Mouse (Mus musculus): Measurements from ENCODE around the gene Lsm2. TPM values are rescaled to one million over a fixed set of nuclear protein-coding genes. Genes with fewer than 3 reads are reported as not detected.
A peak's percentile ranks its signal among the peaks of the same experiment; 100 is the strongest.
"Not testable (repeated sequence)": the region's sequence is repeated elsewhere in the genome, so short reads cannot be mapped to it uniquely, and the experiment has no call there.

The Lsm2 gene
- polyA plus RNA-seq (2015; fragmentation: Nextera tagmentation; extraction: Ambion mirVana): 141 and 150 TPM in 2 replicates

- Histone ChIP-seq H3K4me1 (replicated peaks) (peaks cover 27% of the 10 kb centered on the region), H3K4me3 (replicated peaks) (peak within 1 kb of the TSS; percentile 85), H3K27me3 (no peaks in the 10 kb centered on the region), H3K4me2 (replicated peaks) (peak within 1 kb of the TSS; percentile 82), H3K9me3 (no peaks in the 10 kb centered on the region), H3K9ac (replicated peaks) (peak within 1 kb of the TSS; percentile 88), H3K27ac (peak within 1 kb of the TSS; percentile 96), H3K36me3 (peaks cover 19% of the 10 kb centered on the region)
- peak; percentile 98 for ATAC-seq
- WGBS: under 1% methylated on average over 57 of the region's 58 CpGs
These were observed at the start of gene Lsm2 for GRCm38 (mm10) chr17:34981690-34982180. Gene Lsm2 (plus strand): TSS chr17:34981862.

GRCm38 (mm10) chr17:34932287-34932686 is 49.4 kb upstream of the Lsm2 start:
- Histone ChIP-seq H3K4me1 (replicated peaks) (peaks cover 13% of the 10 kb centered on the region), H3K27ac (no peak overlapping the region), H3K27me3 (no peaks in the 10 kb centered on the region), H3K9me3 (no peaks in the 10 kb centered on the region), H3K4me3 (replicated peaks) (peak overlapping the region; percentile 63), H3K4me2 (replicated peaks) (peak overlapping the region; percentile 94), H3K9ac (replicated peaks) (peak overlapping the region; percentile 81), H3K36me3 (peaks cover 18% of the 10 kb centered on the region)
- WGBS: 93% methylated on average over 8 of the region's 8 CpGs
- no peak for ATAC-seq

DNA sequence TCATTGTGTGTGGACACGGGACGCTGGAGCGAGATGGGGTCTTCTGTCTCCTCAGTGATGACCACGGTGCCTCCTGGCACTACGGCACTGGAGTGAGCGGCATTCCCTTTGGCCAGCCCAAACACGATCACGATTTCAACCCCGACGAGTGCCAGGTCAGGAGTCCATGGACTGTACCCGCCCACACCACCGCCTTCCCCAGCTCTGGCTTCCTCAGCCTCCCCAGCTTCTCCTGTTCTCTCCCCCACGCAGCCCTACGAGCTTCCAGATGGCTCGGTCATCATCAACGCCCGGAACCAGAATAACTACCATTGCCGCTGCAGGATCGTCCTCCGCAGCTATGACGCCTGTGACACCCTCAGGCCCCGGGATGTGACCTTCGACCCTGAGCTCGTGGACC is 47.6 kb upstream of the Lsm2 start:
- no peak overlapping the region for H3K4me2 ChIP-seq (replicated peaks)
- H3K4me1 ChIP-seq (replicated peaks): peaks cover 13% of the 10 kb centered on the region
- H3K36me3 ChIP-seq: peaks cover 21% of the 10 kb centered on the region
- WGBS: 68% methylated on average over 24 of the region's 24 CpGs
- no peak overlapping the region for H3K27ac ChIP-seq
- no peaks in the 10 kb centered on the region for H3K27me3 ChIP-seq
- H3K9me3 ChIP-seq: no peaks in the 10 kb centered on the region
- no peak overlapping the region for H3K9ac ChIP-seq (replicated peaks)
- no peak for ATAC-seq
- H3K4me3 ChIP-seq (replicated peaks): no peak overlapping the region

GRCm38 (mm10) chr17:34934830-34935229 is 46.8 kb upstream of the Lsm2 start:
- Histone ChIP-seq H3K27ac (no peak overlapping the region), H3K4me1 (replicated peaks) (peaks cover 13% of the 10 kb centered on the region), H3K9me3 (no peaks in the 10 kb centered on the region), H3K4me3 (replicated peaks) (no peak overlapping the region), H3K27me3 (no peaks in the 10 kb centered on the region), H3K4me2 (replicated peaks) (no peak overlapping the region), H3K36me3 (peaks cover 21% of the 10 kb centered on the region), H3K9ac (replicated peaks) (no peak overlapping the region)
- 62% methylated on average over 8 of the region's 8 CpGs for WGBS
- ATAC-seq: no peak

GRCm38 (mm10) chr17:34937960-34938505 is 43.6 kb upstream of the Lsm2 start:
- no peak overlapping the region for H3K4me2 ChIP-seq (replicated peaks)
- H3K9ac ChIP-seq (replicated peaks): no peak overlapping the region
- no peak overlapping the region for H3K27ac ChIP-seq
- ATAC-seq: no peak
- H3K4me1 ChIP-seq (replicated peaks): peaks cover 6% of the 10 kb centered on the region
- no peak overlapping the region for H3K4me3 ChIP-seq (replicated peaks)
- H3K9me3 ChIP-seq: no peaks in the 10 kb centered on the region
- H3K36me3 ChIP-seq: peaks cover 21% of the 10 kb centered on the region
- 82% methylated on average over 6 of the region's 6 CpGs for WGBS
- H3K27me3 ChIP-seq: no peaks in the 10 kb centered on the region

DNA sequence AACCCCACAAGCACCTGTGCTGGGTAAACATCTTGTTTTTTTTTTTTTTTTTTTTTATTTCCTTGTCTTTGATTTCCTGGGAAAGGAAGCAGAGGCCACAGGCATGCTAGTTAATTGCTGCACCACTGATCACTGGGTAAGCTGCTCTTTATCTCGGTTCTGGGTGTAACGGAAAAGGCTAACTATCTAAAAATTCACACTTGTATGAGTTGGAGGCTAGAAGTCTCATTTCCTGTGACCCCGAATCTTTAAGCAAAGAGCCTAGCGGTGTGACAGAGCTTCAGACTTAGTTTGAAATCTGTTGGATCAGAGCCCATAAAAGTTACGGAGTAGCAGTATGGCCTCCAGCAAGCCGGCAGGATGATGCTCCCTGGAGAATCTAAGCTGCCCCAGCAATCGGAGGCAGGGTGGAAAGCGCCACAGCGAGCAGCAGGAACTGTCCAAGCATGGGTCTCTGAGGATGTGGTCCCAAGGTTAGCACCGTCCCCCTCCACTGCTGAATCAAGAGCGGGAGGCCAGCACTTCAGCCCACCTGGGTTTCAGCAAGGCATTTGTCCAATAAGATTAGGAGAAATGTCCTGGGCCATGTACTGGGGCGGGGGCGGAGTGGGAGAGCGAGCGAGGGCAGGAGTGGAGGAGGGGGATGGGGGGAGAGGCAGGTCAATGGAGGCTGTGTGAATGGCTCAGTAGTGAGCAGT is 40.2 kb upstream of the Lsm2 start:
- Histone ChIP-seq H3K9ac (replicated peaks) (peak overlapping the region; percentile 54; the same call in 1 of the 2 replicates), H3K27me3 (no peaks in the 10 kb centered on the region), H3K9me3 (no peaks in the 10 kb centered on the region), H3K4me1 (replicated peaks) (peaks cover 6% of the 10 kb centered on the region), H3K4me3 (replicated peaks) (peak overlapping the region; percentile 27), H3K27ac (peak overlapping the region; percentile 35), H3K4me2 (replicated peaks) (peak overlapping the region; percentile 44), H3K36me3 (0 out of 2 replicates have a peak, but pooled peaks cover 3% of the 10 kb centered on the region)
- 4% methylated on average over 15 of the region's 15 CpGs for WGBS
- ATAC-seq: 0 out of 2 replicates have a peak, but pooled peaks have one; percentile 17

DNA sequence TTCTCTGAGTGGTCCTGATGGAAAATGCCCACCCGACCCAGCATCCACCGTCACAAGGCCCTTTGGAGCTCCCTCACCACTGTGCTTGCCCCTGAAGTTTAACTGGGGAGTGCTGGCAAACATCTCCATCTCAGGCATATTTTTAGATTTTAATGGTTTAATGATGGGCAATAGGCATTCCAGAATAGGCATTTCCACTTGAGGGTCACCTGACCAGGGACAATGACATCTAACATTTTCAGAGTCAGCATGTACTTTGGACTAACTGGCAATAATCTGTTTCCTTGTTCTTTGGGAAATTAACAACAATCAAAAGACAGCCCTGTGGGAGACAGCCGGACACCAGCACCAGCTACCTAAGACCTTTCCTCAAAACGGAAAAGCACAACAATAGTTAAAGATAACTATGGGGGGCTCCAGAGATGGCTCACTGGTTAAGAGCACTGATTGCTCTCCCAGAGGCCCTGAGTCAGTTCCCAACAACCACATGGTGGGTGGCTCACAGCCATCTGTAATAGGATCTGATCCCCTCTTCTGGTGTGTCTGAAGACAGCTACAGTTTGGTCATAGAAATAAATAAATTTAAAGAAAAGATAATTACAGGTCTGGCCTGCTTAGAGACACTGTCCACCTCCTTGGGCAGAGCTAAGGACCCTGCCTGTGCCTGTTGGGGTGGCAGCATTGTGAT is 38.4 kb upstream of the Lsm2 start:
- H3K4me1 ChIP-seq (replicated peaks): peaks cover 6% of the 10 kb centered on the region
- ATAC-seq: no peak
- 91% methylated on average over 4 of the region's 4 CpGs for WGBS

GRCm38 (mm10) chr17:34944362-34944761 is 37.3 kb upstream of the Lsm2 start:
- H3K27ac ChIP-seq: no peak overlapping the region
- no peak for ATAC-seq
- H3K9ac ChIP-seq (replicated peaks): no peak overlapping the region
- peaks cover 2% of the 10 kb centered on the region for H3K36me3 ChIP-seq
- no peak overlapping the region for H3K4me2 ChIP-seq (replicated peaks)
- peaks cover 6% of the 10 kb centered on the region for H3K4me1 ChIP-seq (replicated peaks)
- H3K4me3 ChIP-seq (replicated peaks): no peak overlapping the region
- H3K9me3 ChIP-seq: no peaks in the 10 kb centered on the region
- no peaks in the 10 kb centered on the region for H3K27me3 ChIP-seq

More for the DNA sequence above, 38.4 kb upstream of the Lsm2 start:
- H3K4me3 ChIP-seq (replicated peaks): no peak overlapping the region
- no peaks in the 10 kb centered on the region for H3K9me3 ChIP-seq
- no peak overlapping the region for H3K4me2 ChIP-seq (replicated peaks)
- no peaks in the 10 kb centered on the region for H3K27me3 ChIP-seq
- no peak overlapping the region for H3K9ac ChIP-seq (replicated peaks)
- H3K36me3 ChIP-seq: no peaks in the 10 kb centered on the region
- no peak overlapping the region for H3K27ac ChIP-seq

DNA sequence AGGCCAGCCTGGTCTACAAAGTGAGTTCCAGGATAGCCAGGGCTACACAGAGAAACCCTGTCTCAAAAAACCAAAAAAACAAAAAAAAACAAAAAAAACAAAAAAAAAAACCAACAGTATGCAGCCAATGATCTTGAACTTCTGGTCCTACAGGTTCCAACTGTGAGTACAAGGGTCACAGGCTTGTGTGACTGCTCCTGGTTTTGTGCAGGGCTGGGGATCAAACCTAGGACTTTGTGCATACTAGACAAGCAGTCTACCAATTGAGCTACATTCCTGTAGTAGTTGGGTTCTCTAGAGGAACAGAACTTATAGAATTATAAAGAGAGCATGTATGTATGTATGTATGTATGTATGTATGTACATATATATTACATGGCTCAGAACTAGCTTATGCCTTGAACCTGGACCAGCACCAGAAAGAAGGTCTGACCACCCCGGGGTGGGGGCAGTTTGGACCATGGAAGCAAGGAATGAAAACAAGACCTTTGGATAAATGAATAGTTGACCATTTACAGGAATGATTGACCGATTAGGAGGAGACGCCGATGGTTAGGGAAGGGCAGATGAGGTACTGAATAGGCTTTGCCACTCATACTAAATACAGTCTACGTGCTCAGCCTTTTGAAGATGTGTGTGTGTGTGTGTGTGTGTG is 35.0 kb upstream of the Lsm2 start:
- ATAC-seq: no peak
- 87% methylated on average over 5 of the region's 5 CpGs for WGBS
- Histone ChIP-seq H3K36me3 (peaks cover 17% of the 10 kb centered on the region), H3K4me2 (replicated peaks) (no peak overlapping the region), H3K4me3 (replicated peaks) (no peak overlapping the region), H3K27ac (no peak overlapping the region), H3K4me1 (replicated peaks) (peaks cover 21% of the 10 kb centered on the region), H3K9ac (replicated peaks) (no peak overlapping the region), H3K27me3 (no peaks in the 10 kb centered on the region), H3K9me3 (no peaks in the 10 kb centered on the region)

- H3K4me1 ChIP-seq (replicated peaks): peaks cover 18% of the 10 kb centered on the region
- H3K27me3 ChIP-seq: no peaks in the 10 kb centered on the region
- H3K4me2 ChIP-seq (replicated peaks): no peak overlapping the region
- no peak for ATAC-seq
- no peaks in the 10 kb centered on the region for H3K9me3 ChIP-seq
- 32% methylated on average over 8 of the region's 8 CpGs for WGBS
- H3K27ac ChIP-seq: no peak overlapping the region
- H3K36me3 ChIP-seq: peaks cover 17% of the 10 kb centered on the region
- H3K4me3 ChIP-seq (replicated peaks): no peak overlapping the region
- no peak overlapping the region for H3K9ac ChIP-seq (replicated peaks)
These were observed 34.1 kb upstream of the Lsm2 start for GRCm38 (mm10) chr17:34947606-34948005.

DNA sequence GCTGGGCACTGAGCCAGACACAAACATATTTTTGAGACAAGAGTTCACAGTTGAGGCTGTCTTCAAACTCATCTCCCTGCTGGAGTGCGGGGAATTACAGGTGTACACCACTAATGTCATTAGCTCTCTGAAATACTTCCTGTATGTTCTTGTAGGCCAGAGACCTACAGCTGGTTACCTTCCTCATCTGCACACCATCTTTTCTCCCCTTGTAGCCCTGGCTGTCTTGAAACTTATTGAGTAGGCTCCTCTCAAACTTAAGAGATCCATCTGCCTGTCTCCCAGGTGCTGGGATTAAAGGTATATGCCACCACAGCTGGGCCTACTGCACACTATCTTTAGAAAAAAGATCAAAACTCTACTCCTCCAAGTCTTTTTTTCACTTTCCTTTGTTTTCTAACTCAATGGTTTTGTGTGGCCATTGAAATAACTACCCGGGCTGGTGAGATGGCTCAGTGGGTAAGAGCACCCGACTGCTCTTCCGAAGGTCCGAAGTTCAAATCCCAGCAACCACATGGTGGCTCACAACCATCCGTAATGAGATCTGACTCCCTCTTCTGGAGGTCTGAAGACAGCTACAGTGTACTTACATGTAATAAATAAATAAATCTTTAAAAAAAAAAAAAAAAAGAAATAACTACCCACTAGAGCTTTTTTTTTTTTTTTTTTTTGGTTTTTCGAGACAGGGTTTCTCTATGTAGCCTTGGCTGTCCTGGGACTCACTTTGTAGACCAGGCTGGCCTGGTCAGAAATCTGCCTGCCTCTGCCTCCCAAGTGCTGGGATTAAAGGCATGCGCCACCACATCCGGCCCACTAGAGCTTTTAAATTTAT is 32.7 kb upstream of the Lsm2 start:
- H3K4me3 ChIP-seq (replicated peaks); H3K27ac ChIP-seq; ATAC-seq; H3K9ac ChIP-seq (replicated peaks); H3K27me3 ChIP-seq; H3K9me3 ChIP-seq; H3K4me2 ChIP-seq (replicated peaks): not testable (repeated sequence)
- 57% methylated on average over 9 of the region's 9 CpGs for whole genome bisulfite sequencing
- H3K4me1 ChIP-seq (replicated peaks): peaks cover 18% of the 10 kb centered on the region
- H3K36me3 ChIP-seq: peaks cover 17% of the 10 kb centered on the region

All from midbrain, embryonic 13.5 days (tissue).